Mouse (Mus musculus) heart, postnatal 0 days (tissue): ENCODE measurements at regions not wholly inside any gene's neighbourhood (a gene's known extent, or its start where the extent isn't known, plus 50 kb on each side); places are given as distances from the start of the nearest gene placed in this dataset.

Experiments used
- CTCF ChIP-seq: IDR thresholded peaks from 2 replicates; pipeline ENCODE4 v1.5.1; 2016; ENCODE audit warnings: antibody characterized with exemption, control low read depth, low read depth
- EP300 ChIP-seq: IDR thresholded peaks from 2 replicates; pipeline ENCODE4 v1.6.1; 2016; ENCODE audit warnings: antibody characterized with exemption, low read depth

- TF ChIP-seq CTCF (no peak), EP300 (no peak)
Observed at GRCm38 (mm10) chr1:72060393-72060792, 151.7 kb downstream of the Mreg start.
